Mouse (Mus musculus): ENCODE measurements around the gene Ugt1a9. TPM values are rescaled to one million over a fixed set of nuclear protein-coding genes. Genes with fewer than 3 reads are reported as not detected.
"Not testable (repeated sequence)": the region's sequence is repeated elsewhere in the genome, so short reads cannot be mapped to it uniquely, and the experiment has no call there.

Ugt1a9 gene
- polyA plus RNA-seq (2015; fragmentation: Nextera tagmentation; extraction: Ambion mirVana): not detected in 2 replicates

GRCm38 (mm10) chr1:88070495-88070894 is at the start of gene Ugt1a9:
TSS of gene Ugt1a9 (plus strand) at chr1:88070800.
- Histone ChIP-seq H3K4me2 (replicated peaks) (no peak within 1 kb of the TSS), H3K27ac (no peak within 1 kb of the TSS), H3K9ac (no peak within 1 kb of the TSS), H3K36me3 (no peaks in the 10 kb centered on the region), H3K4me1 (no peaks in the 10 kb centered on the region), H3K4me3 (no peak within 1 kb of the TSS), H3K9me3 (no peaks in the 10 kb centered on the region), H3K27me3 (no peaks in the 10 kb centered on the region)
- ATAC-seq (ENCODE audit: low FRiP score, low read depth): no peak
- 72% methylated on average over 2 of the region's 2 CpGs for WGBS

- not testable (repeated sequence) for H3K27ac ChIP-seq; H3K4me2 ChIP-seq (replicated peaks); H3K4me3 ChIP-seq; ATAC-seq (ENCODE audit: low FRiP score, low read depth); H3K27me3 ChIP-seq; H3K9me3 ChIP-seq; H3K4me1 ChIP-seq; H3K9ac ChIP-seq; H3K36me3 ChIP-seq
- 68% methylated on average over 3 of the region's 3 CpGs for WGBS
These were observed 45.4 kb upstream of the Ugt1a9 start for GRCm38 (mm10) chr1:88025244-88025643.

- H3K27me3 ChIP-seq; H3K4me1 ChIP-seq; H3K9me3 ChIP-seq; H3K9ac ChIP-seq; H3K4me2 ChIP-seq (replicated peaks); H3K27ac ChIP-seq; H3K4me3 ChIP-seq; H3K36me3 ChIP-seq; ATAC-seq (ENCODE audit: low FRiP score, low read depth): not testable (repeated sequence)
- WGBS: 66% methylated on average over 1 of the region's 2 CpGs
These were observed 27.6 kb upstream of the Ugt1a9 start for GRCm38 (mm10) chr1:88043044-88043443.

- not testable (repeated sequence) for H3K27ac ChIP-seq; H3K27me3 ChIP-seq; H3K4me2 ChIP-seq (replicated peaks); ATAC-seq (ENCODE audit: low FRiP score, low read depth); H3K4me1 ChIP-seq; H3K4me3 ChIP-seq; H3K9ac ChIP-seq; H3K36me3 ChIP-seq; H3K9me3 ChIP-seq
- 68% methylated on average over 4 of the region's 5 CpGs for WGBS
These were observed 25.7 kb upstream of the Ugt1a9 start for GRCm38 (mm10) chr1:88044832-88045437.

GRCm38 (mm10) chr1:88047408-88047807 is 23.2 kb upstream of the Ugt1a9 start:
- H3K4me1 ChIP-seq; H3K27ac ChIP-seq; ATAC-seq (ENCODE audit: low FRiP score, low read depth); H3K9me3 ChIP-seq; H3K9ac ChIP-seq; H3K36me3 ChIP-seq; H3K27me3 ChIP-seq; H3K4me2 ChIP-seq (replicated peaks); H3K4me3 ChIP-seq: not testable (repeated sequence)
- 85% methylated on average over 2 of the region's 2 CpGs for WGBS

- Histone ChIP-seq H3K27me3 (no peaks in the 10 kb centered on the region), H3K4me2 (replicated peaks) (no peak within 1 kb of the TSS), H3K9ac (no peak within 1 kb of the TSS), H3K36me3 (no peaks in the 10 kb centered on the region), H3K4me3 (no peak within 1 kb of the TSS), H3K4me1 (no peaks in the 10 kb centered on the region), H3K9me3 (no peaks in the 10 kb centered on the region), H3K27ac (no peak within 1 kb of the TSS)
- 75% methylated on average over 1 of the region's 1 CpGs for WGBS
- no peak for ATAC-seq (ENCODE audit: low FRiP score, low read depth)
These were observed 15.5 kb upstream of the Ugt1a9 start, which contains the start of gene Ugt1a10 for GRCm38 (mm10) chr1:88055088-88055487. TSS of gene Ugt1a10 (plus strand) at chr1:88055388.

GRCm38 (mm10) chr1:88066472-88067102 is 4.0 kb upstream of the Ugt1a9 start:
- WGBS: 75% methylated on average over 1 of the region's 2 CpGs
- H3K4me1 ChIP-seq; H3K27me3 ChIP-seq; ATAC-seq (ENCODE audit: low FRiP score, low read depth); H3K9me3 ChIP-seq; H3K4me2 ChIP-seq (replicated peaks); H3K36me3 ChIP-seq; H3K4me3 ChIP-seq; H3K27ac ChIP-seq; H3K9ac ChIP-seq: not testable (repeated sequence)

GRCm38 (mm10) chr1:88070902-88071301 is 302 bp downstream of the Ugt1a9 start:
- Histone ChIP-seq H3K27me3 (no peaks in the 10 kb centered on the region), H3K27ac (no peak overlapping the region), H3K4me3 (no peak overlapping the region), H3K9ac (no peak overlapping the region), H3K4me2 (replicated peaks) (no peak overlapping the region), H3K36me3 (no peaks in the 10 kb centered on the region), H3K4me1 (no peaks in the 10 kb centered on the region), H3K9me3 (no peaks in the 10 kb centered on the region)
- WGBS: 72% methylated on average over 4 of the region's 4 CpGs
- no peak for ATAC-seq (ENCODE audit: low FRiP score, low read depth)

GRCm38 (mm10) chr1:88074471-88074870 is 3.9 kb downstream of the Ugt1a9 start:
- Histone ChIP-seq H3K4me1 (no peaks in the 10 kb centered on the region), H3K4me3 (no peak overlapping the region), H3K4me2 (replicated peaks) (no peak overlapping the region), H3K9ac (no peak overlapping the region), H3K36me3 (no peaks in the 10 kb centered on the region), H3K9me3 (no peaks in the 10 kb centered on the region), H3K27ac (no peak overlapping the region), H3K27me3 (no peaks in the 10 kb centered on the region)
- no peak for ATAC-seq (ENCODE audit: low FRiP score, low read depth)
- 88% methylated on average over 2 of the region's 2 CpGs for WGBS

- Histone ChIP-seq H3K9ac (no peak overlapping the region), H3K27me3 (no peaks in the 10 kb centered on the region), H3K4me3 (no peak overlapping the region), H3K27ac (no peak overlapping the region), H3K4me2 (replicated peaks) (no peak overlapping the region), H3K9me3 (no peaks in the 10 kb centered on the region), H3K36me3 (no peaks in the 10 kb centered on the region), H3K4me1 (no peaks in the 10 kb centered on the region)
- WGBS: 85% methylated on average over 1 of the region's 1 CpGs
- no peak for ATAC-seq (ENCODE audit: low FRiP score, low read depth)
These were observed 6.5 kb downstream of the Ugt1a9 start for GRCm38 (mm10) chr1:88077128-88077527.

GRCm38 (mm10) chr1:88081670-88082069 is 11.1 kb downstream of the Ugt1a9 start:
- Histone ChIP-seq H3K27me3 (no peaks in the 10 kb centered on the region), H3K4me1 (no peaks in the 10 kb centered on the region), H3K36me3 (no peaks in the 10 kb centered on the region), H3K27ac (no peak overlapping the region), H3K4me3 (no peak overlapping the region), H3K4me2 (replicated peaks) (no peak overlapping the region), H3K9ac (no peak overlapping the region), H3K9me3 (no peaks in the 10 kb centered on the region)
- ATAC-seq (ENCODE audit: low FRiP score, low read depth): no peak
- WGBS: 90% methylated on average over 1 of the region's 1 CpGs

GRCm38 (mm10) chr1:88086125-88086524 is 15.5 kb downstream of the Ugt1a9 start:
- H3K9me3 ChIP-seq: no peaks in the 10 kb centered on the region
- 86% methylated on average over 1 of the region's 1 CpGs for WGBS
- ATAC-seq (ENCODE audit: low FRiP score, low read depth): no peak

GRCm38 (mm10) chr1:88087513-88087912 is 16.9 kb downstream of the Ugt1a9 start, which contains the start of gene Ugt1a8:
TSS of gene Ugt1a8 (plus strand) at chr1:88087813.
- H3K27ac ChIP-seq: no peak within 1 kb of the TSS
- no peaks in the 10 kb centered on the region for H3K27me3 ChIP-seq
- no peaks in the 10 kb centered on the region for H3K4me1 ChIP-seq
- no peaks in the 10 kb centered on the region for H3K36me3 ChIP-seq
- no peak within 1 kb of the TSS for H3K4me2 ChIP-seq (replicated peaks)
- no peak for ATAC-seq (ENCODE audit: low FRiP score, low read depth)
- no peak within 1 kb of the TSS for H3K4me3 ChIP-seq
- 75% methylated on average over 3 of the region's 3 CpGs for WGBS
- no peak within 1 kb of the TSS for H3K9ac ChIP-seq
- H3K9me3 ChIP-seq: no peaks in the 10 kb centered on the region

More at GRCm38 (mm10) chr1:88086125-88086524, 15.5 kb downstream of the Ugt1a9 start:
- H3K4me1 ChIP-seq: no peaks in the 10 kb centered on the region
- H3K4me3 ChIP-seq: no peak overlapping the region
- no peak overlapping the region for H3K27ac ChIP-seq
- no peak overlapping the region for H3K9ac ChIP-seq
- no peaks in the 10 kb centered on the region for H3K27me3 ChIP-seq
- no peak overlapping the region for H3K4me2 ChIP-seq (replicated peaks)
- no peaks in the 10 kb centered on the region for H3K36me3 ChIP-seq

All from limb, embryonic 13.5 days (tissue).